Mouse (Mus musculus): ENCODE results near the gene Mttp. TPM values are rescaled to one million over a fixed set of nuclear protein-coding genes. Genes with fewer than 3 reads are reported as not detected.
"Not testable (repeated sequence)": the region's sequence is repeated elsewhere in the genome, so short reads cannot be mapped to it uniquely, and the experiment has no call there.

The Mttp gene
- total RNA-seq, 2 experiments from 2014 or later, result 3.7 to 10.4 TPM

GRCm38 (mm10) chr3:138138146-138138545 lies 6.6 kb downstream of the Mttp start:
- DNase-seq (ENCODE audit: low spot score in 2 of 2), result not testable (repeated sequence)

DNA sequence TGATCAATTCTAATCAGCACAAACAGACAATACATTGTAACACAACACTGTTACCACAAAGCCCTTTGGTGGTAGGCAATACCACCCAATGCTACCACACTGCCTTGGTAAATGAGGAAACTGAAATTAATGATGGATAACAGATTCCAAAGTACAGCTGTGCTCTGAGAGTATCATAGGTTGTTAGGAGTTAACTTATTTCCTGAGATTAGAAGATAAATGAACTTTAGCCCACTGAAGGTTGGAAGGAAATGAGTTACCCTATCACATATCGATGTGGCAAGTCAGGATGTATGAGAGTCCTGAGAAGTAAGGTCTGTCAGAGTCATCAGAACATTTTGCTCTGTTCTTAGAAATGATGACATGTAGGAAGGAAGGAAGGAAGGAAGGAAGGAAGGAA lies 10.2 kb downstream of the Mttp start:
- no peak for DNase-seq (ENCODE audit: low spot score in 2 of 2)

DNA sequence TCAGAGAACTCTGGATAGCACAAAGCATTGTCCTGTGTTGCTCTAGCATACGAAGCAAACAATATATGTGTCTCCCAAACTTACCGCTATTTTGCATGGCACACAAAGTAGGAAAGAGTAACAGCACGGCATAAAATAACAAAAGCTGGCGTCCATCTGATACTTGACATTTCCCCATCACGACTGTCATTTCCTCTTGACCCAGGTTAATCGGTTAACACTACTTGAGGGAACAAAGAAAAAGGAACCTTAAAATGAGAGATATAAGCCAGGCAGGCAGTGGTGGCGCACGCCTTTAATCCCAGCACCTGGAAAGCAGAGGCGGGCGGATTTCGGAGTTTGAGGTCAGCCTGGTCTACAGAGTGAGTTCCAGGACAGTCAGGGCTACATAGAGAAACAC lies 10.9 kb downstream of the Mttp start:
- no peak for DNase-seq (ENCODE audit: low spot score in 2 of 2)

DNA sequence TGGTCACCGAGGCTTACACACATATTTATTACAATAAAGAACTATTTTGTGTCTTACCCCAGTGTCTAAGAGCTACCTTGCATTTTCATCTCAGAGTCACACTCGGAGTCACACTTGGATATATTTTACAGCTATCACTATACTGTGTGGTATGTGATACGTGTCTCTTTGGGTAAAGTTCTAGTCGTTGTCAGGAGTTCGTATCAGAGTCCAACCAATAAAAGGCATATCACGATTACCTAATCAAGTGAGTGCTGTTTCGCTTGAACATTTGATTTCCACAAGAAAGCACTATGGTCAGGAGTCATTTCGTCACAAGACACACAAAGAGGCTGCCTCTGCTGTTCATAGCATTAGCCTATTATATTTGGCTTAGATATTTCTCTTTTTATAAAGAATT lies 11.3 kb downstream of the Mttp start:
- no peak for DNase-seq (ENCODE audit: low spot score in 2 of 2)

DNA sequence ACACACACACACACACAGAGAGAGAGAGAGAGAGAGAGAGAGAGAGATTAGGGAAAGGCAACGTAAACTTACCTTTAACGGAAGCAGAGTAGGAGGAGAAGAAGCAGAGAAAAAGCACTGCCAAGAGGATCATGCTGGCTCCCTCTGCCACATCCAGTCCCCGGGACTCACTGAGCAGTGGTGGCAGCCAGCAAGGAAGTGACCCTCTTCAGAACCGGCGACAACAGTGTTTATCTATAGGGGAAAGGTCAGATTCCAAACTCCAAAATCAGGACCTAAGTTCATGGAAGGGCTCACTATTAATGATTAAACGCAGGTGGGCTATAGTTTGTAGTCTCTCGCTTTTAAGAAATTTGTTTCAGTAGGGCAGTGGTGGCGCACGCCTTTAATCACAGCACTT lies 13.6 kb downstream of the Mttp start:
- no peak for DNase-seq (ENCODE audit: low spot score in 2 of 2)

DNA sequence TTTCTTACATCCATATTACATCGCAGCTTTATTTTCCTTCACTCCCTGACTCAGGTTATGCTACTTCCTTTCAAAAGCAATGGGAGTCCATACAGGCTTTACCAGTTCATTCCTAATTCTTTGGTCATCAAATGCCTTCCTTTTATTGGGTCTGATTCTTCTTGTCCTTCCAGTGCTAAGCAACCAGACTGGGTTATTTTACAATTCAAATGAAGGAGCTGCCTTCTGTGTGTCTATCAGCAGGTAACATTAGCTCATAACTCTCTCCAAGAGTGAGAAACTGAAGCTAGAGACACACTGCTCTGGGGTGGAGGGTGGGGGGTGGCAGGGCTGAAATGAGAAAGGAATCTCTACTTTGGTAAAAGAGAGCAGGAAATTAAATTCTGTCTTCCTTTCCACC lies 14.1 kb downstream of the Mttp start:
- DNase-seq (ENCODE audit: low spot score in 2 of 2), result no peak

DNA sequence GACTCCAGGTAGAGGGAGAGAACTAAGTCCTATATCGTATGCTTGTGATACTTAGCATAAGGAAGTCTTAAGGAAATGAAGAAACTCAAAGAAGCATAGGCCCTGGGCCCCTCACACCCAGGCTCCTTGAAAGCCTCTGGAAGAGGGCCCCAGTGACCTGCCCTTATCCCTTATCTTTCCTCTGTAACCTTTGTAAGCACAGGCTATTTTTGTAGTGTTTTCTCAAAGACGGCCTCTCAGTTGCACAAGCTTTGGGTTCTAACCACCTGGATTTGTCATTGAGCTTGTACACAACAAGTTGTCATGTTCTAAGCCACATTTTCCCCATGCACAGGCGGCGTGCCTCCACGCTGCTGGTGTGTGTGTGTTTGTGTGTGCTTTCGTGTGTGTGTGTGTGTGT lies 15.7 kb downstream of the Mttp start:
- no peak for DNase-seq (ENCODE audit: low spot score in 2 of 2)

- no peak for DNase-seq (ENCODE audit: low spot score in 2 of 2)
Measured at GRCm38 (mm10) chr3:138123842-138124241, 20.9 kb downstream of the Mttp start.

GRCm38 (mm10) chr3:138121461-138121860 lies 23.3 kb downstream of the Mttp start:
- no peak for DNase-seq (ENCODE audit: low spot score in 2 of 2)

DNA sequence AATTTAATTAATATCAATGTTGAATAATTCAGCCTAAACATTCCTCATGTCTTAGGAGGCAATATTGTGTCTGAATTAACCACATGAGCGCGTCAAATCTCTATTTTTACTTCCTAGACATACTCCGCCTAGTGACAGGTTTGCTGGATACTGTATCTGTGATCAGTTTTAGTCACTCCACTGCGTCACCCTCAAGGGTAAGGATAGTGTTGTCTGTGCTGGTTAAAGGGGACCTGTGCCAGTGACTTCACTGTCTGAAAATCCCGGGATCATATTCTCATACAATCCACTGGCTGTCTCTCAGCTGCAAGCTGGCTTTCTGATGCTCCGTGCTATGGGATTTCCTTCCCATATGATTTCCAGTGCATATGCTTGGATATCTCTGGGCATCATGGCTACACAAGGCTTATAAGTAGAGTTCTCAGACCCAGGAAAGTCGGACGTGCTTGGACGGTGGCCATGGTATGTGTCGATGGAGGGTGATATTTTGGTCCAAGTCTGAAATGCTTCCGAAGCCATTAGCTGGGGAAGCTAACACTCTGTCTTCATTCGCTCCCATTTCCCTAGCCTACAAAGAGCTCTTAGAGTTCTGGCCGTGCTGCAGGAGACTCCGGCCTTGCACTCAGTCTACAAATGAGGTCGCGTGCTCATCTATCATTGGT lies 25.2 kb downstream of the Mttp start:
- no peak for DNase-seq (ENCODE audit: low spot score in 2 of 2)

DNA sequence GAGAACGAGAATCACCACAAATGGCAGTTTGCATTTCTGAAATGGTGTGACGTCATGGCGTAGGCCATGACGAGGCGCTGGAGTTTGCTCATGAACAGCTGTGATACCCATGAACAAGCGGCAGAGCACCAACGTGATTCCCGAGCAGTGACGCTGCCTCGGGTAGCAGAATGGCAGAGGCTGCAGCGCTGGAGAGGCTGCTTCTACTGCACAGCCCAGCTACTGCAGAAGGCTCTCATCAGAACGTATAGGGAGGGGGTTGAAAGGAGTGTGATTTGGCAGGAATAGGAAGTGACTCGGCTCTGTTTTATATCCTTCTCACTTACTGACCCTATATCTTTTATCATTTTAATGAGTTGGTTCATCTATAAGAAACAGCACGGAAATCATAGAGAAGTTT lies 25.9 kb downstream of the Mttp start:
- no peak for DNase-seq (ENCODE audit: low spot score in 2 of 2)

- DNase-seq (ENCODE audit: low spot score in 2 of 2), result no peak
Measured at GRCm38 (mm10) chr3:138118392-138118791, 26.4 kb downstream of the Mttp start.

GRCm38 (mm10) chr3:138116871-138117270 lies 27.9 kb downstream of the Mttp start:
- DNase-seq (ENCODE audit: low spot score in 2 of 2), result no peak

- DNase-seq (ENCODE audit: low spot score in 2 of 2), result no peak
Measured at GRCm38 (mm10) chr3:138114106-138114505, 30.7 kb downstream of the Mttp start.

DNA sequence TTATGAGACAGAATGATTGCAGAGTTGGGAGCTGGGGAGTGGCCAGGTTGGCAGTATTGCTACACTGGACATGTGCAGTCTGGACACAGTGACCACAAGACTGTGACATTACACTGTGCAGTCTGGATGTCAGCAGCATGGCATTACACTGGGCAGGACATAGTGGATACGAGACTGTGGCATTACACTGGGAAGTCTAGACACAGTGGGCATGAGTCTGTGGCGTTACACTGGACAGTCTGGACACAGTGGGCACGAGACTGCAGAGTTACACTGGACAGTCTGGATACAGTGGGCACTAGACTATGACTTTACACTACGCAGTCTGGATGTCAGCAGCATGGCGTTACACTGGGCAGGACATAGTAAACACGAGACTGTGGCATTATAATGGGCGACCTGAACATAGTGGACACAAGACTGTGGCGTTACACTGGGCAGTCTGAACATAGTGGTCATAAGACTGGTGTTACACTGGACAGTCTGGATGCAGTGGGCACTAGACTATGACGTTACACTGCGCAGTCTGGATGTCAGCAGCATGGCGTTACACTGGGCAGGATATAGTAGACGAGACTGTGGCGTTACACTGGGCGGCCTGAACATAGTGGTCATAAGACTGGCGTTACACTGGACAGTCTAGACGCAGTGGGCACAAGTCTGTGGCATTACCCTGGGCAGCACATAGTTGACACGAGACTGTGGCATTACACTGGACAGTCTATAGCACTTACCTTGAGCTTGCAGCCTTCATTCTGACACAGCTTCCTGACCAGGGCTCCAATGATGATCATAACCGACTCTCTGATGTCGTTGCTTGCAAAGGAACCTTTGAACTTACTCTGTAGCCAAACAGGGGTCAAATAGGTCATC lies 33.6 kb downstream of the Mttp start:
- DNase-seq (ENCODE audit: low spot score in 2 of 2), result no peak

DNA sequence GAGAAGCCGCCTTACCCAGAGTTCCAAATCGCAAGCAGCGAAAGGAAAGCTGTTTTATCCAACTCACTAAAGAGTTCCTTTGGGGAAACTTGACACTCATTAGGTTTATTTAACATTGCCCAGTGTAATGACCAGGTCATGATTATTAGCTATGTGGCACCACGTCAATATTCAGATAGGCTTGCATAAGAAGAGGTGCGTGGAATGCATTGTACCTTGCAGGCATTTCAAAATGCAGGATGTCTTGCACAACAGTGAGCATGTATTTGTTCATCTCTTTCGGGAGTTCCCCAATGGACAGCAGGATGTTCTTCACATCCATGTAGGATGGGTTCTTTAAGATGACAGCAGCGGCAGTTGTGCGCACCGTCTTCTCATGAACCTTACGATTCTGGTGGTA lies 37.9 kb downstream of the Mttp start:
- no peak for DNase-seq (ENCODE audit: low spot score in 2 of 2)

DNA sequence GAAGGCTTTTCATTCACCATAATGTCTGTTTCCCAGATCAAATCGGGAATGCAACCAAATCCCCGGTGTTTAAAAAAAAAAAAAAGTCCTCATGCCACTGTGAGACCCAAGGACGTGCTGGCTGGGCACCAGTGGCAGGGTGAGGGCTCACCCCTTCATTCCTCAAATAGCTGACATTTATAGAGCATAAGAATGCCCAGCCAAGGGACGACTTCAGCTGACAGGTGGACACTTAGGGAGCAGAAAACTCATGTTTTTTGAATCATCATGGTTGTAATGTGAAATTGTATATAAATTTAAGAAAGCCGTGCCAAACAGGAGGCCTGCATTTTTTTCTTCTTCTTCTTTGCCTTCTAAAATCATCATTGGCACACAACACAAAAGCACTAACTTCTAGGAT lies 39.7 kb downstream of the Mttp start:
- peak in 1 of 2 experiments; percentile 11 for DNase-seq (ENCODE audit: low spot score in 2 of 2)

- DNase-seq (ENCODE audit: low spot score in 2 of 2), result no peak
Measured at GRCm38 (mm10) chr3:138103690-138104089, 41.1 kb downstream of the Mttp start.

DNA sequence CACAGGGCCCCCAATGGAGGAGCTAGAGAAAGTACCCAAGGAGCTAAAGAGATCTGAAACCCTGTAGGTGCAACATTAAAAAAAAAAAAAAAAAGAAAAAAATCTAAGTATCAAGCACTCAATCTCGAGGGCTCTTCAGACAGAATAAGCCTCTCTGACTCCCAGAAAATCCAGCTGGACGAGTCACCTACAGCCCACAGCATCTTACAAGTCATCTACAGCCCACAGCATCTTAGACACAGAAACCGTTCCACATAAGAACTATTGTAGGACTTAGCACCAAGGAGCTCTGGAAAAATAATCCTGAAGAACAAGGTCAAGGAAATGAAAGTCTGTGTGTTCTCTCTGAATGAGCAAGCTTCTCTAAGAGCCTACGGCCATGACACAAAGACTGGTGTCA lies 42.8 kb downstream of the Mttp start:
- no peak for DNase-seq (ENCODE audit: low spot score in 2 of 2)

DNA sequence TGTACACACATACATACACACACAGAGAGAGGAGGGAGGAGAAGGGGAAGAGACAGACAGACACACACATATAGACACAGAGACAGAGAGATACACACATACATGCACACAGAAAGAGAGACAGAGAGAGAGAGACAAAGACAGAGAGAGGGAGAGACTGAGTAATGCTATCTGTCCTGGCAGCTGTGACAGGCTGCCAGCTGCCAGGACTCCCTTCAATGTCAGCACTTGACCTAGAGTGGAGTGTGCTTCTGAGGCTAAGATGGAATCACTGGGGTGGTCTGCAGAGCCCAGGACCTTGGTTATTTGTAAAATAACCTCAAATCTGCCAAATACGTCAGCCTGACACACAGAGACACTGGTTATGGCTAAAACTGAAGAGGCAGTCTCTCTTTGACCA lies 47.0 kb downstream of the Mttp start:
- no peak for DNase-seq (ENCODE audit: low spot score in 2 of 2)

- DNase-seq (ENCODE audit: low spot score in 2 of 2), result peak in 1 of 2 experiments; percentile 34
Measured at GRCm38 (mm10) chr3:138096263-138097028, 48.3 kb downstream of the Mttp start.

DNA sequence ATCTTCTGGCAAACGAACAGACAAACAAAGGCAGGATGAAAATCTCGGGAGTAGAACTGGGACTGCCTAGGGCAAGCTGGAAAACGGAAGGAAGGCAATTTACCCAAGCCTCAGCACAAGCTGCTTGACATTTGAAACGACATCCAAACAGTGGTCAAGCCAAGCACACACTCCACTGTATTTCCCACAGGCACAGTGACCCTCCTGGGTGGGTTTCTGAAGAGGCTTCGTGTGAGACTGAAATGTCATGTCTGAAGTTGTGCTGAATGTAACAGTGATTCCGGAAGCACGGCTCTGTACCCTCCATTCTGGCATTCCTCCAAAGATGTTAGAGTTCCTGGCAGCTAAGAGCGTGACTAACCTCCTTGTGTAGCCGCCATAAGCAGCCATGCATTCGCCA lies 49.0 kb downstream of the Mttp start:
- no peak for DNase-seq (ENCODE audit: low spot score in 2 of 2)

All from adrenal gland, adult 18-20 months (tissue).